Mouse (Mus musculus) limb, embryonic 14.5 days (tissue): ENCODE measurements around the gene Elf4. TPM values are rescaled to one million over a fixed set of nuclear protein-coding genes. Genes with fewer than 3 reads are reported as not detected.

ENCODE experiments used
- ATAC-seq: fragments of 200-750 bp; cut with Nextera tagmentation; 2 replicates; pipeline ENCODE4 v1.8.0; 2017; ENCODE audit warnings: low read depth, moderate number of reproducible peaks, moderate TSS enrichment; ENCODE audit not compliant: low FRiP score
- DNase-seq: peaks from one replicate; pipeline ENCODE4 v3.0.0-alpha.2; 2015; ENCODE audit warnings: low spot score
- H3K27ac ChIP-seq: fragments of 300-500 bp; sonication (generic); replicated peaks from 2 replicates; pipeline ENCODE4 v1.5.1; 2014; ENCODE audit warnings: low read depth, mild to moderate bottlenecking, low read length, moderate library complexity, mixed read lengths
- H3K27me3 ChIP-seq: fragments of 300-500 bp; sonication (generic); 2 replicates; pipeline ENCODE4 v1.6.1; 2014; ENCODE audit warnings: low read length, mixed read lengths; ENCODE audit not compliant: control insufficient read depth, insufficient read depth
- H3K36me3 ChIP-seq: fragments of 300-500 bp; sonication (generic); 2 replicates; pipeline ENCODE4 v1.6.1; 2014; ENCODE audit warnings: mild to moderate bottlenecking, low read length, moderate library complexity, mixed read lengths; ENCODE audit not compliant: control insufficient read depth, insufficient read depth
- H3K4me1 ChIP-seq: fragments of 300-500 bp; sonication (generic); 2 replicates; pipeline ENCODE4 v1.6.1; 2014; ENCODE audit warnings: antibody characterized with exemption, low read length, mixed read lengths; ENCODE audit not compliant: control insufficient read depth, insufficient read depth
- H3K4me2 ChIP-seq: fragments of 300-500 bp; sonication (generic); replicated peaks from 2 replicates; pipeline ENCODE4 v1.6.1; 2014; ENCODE audit warnings: low read depth, mild to moderate bottlenecking, low read length, moderate library complexity; ENCODE audit not compliant: severe bottlenecking
- H3K4me3 ChIP-seq: fragments of 300-500 bp; sonication (generic); replicated peaks from 2 replicates; pipeline ENCODE4 v1.5.1; 2014; ENCODE audit warnings: low read length
- H3K9ac ChIP-seq: fragments of 300-500 bp; sonication (generic); 2 replicates; pipeline ENCODE4 v1.6.1; 2014; ENCODE audit warnings: mild to moderate bottlenecking, low read depth, low read length, moderate library complexity; ENCODE audit not compliant: severe bottlenecking
- H3K9me3 ChIP-seq: fragments of 300-500 bp; sonication (generic); 2 replicates; pipeline ENCODE4 v1.6.1; 2016; ENCODE audit warnings: low read length; ENCODE audit not compliant: control insufficient read depth
- POLR2A ChIP-seq: fragments of 200-500 bp; IDR thresholded peaks from 2 replicates; pipeline ENCODE4 v1.8.0; 2012; ENCODE audit warnings: inconsistent platforms, mild to moderate bottlenecking, moderate library complexity, borderline replicate concordance; ENCODE audit not compliant: insufficient read depth, insufficient read length; ENCODE audit errors: extremely low read depth
- WGBS: fragments of 180-500 bp; shearing (Covaris S2); extraction: QIAGEN DNeasy Blood & Tissue Kit; methylation state at CpG from one replicate; pipeline ENCODE4 v1.1.7; 2014; 5-methylcytosine and 5-hydroxymethylcytosine counted together
- polyA plus RNA-seq, 2 experiments: library from polyadenylated mRNA; depleted of rRNA in 1 of 2; stranded (reverse) in 1 of 2; unstranded in 1 of 2; fragments of >200 nt; fragmentation: Nextera tagmentation in 1 of 2; extraction: Ambion mirVana in 1 of 2; gene quantifications; 2 replicates each; pipeline versions ENCODE4 v1.2.1 to v1.2.3; 2012 to 2014

Gene Elf4
- polyA plus RNA-seq, 2 experiments = 11.1 to 24.3 TPM

GRCm38 (mm10) chrX:48456956-48457355 lies 6.0 kb downstream of the Elf4 start:
- Histone ChIP-seq H3K27me3 (no peaks in the 10 kb centered on the region), H3K9me3 (no peaks in the 10 kb centered on the region), H3K36me3 (no peaks in the 10 kb centered on the region), H3K4me2 (no peak overlapping the region), H3K27ac (no peak overlapping the region), H3K4me1 (no peaks in the 10 kb centered on the region), H3K9ac (no peak overlapping the region), H3K4me3 (no peak overlapping the region)
- no peak for TF ChIP-seq POLR2A
- 53% methylated on average over 6 of the region's 6 CpGs for WGBS
- DNase-seq = no peak
- ATAC-seq = no peak

GRCm38 (mm10) chrX:48455018-48455417 lies 7.9 kb downstream of the Elf4 start:
- no peak for ATAC-seq
- peak overlapping the region; percentile 47 for H3K4me2 ChIP-seq
- no peak overlapping the region for H3K9ac ChIP-seq
- no peaks in the 10 kb centered on the region for H3K36me3 ChIP-seq
- H3K27me3 ChIP-seq = no peaks in the 10 kb centered on the region
- WGBS = 46% methylated on average over 9 of the region's 9 CpGs
- no peak for TF ChIP-seq POLR2A
- DNase-seq = no peak
- H3K4me3 ChIP-seq = no peak overlapping the region
- no peaks in the 10 kb centered on the region for H3K9me3 ChIP-seq
- H3K27ac ChIP-seq = no peak overlapping the region
- H3K4me1 ChIP-seq = no peaks in the 10 kb centered on the region

GRCm38 (mm10) chrX:48454495-48454878 lies 8.4 kb downstream of the Elf4 start:
- H3K27me3 ChIP-seq = no peaks in the 10 kb centered on the region
- peak overlapping the region; percentile 47 for H3K4me2 ChIP-seq
- ATAC-seq = peak; percentile 41
- peak; percentile 9 for DNase-seq
- H3K4me3 ChIP-seq = peak overlapping the region; percentile 49
- H3K27ac ChIP-seq = no peak overlapping the region
- H3K9me3 ChIP-seq = no peaks in the 10 kb centered on the region
- H3K4me1 ChIP-seq = no peaks in the 10 kb centered on the region
- TF ChIP-seq POLR2A = no peak
- H3K9ac ChIP-seq = peak overlapping the region; percentile 36; the same call in 1 of the 2 replicates
- 24% methylated on average over 16 of the region's 21 CpGs for WGBS
- H3K36me3 ChIP-seq = no peaks in the 10 kb centered on the region

GRCm38 (mm10) chrX:48453736-48454494 lies 9.0 kb downstream of the Elf4 start:
- H3K4me3 ChIP-seq = peak overlapping the region; percentile 49
- WGBS = 15% methylated on average over 5 of the region's 91 CpGs
- no peak for TF ChIP-seq POLR2A
- H3K36me3 ChIP-seq = no peaks in the 10 kb centered on the region
- ATAC-seq (peak; percentile 87), DNase-seq (peak; percentile 57)
- no peak overlapping the region for H3K27ac ChIP-seq
- peak overlapping the region; percentile 47 for H3K4me2 ChIP-seq
- H3K27me3 ChIP-seq = no peaks in the 10 kb centered on the region
- no peaks in the 10 kb centered on the region for H3K9me3 ChIP-seq
- H3K4me1 ChIP-seq = no peaks in the 10 kb centered on the region
- H3K9ac ChIP-seq = peak overlapping the region; percentile 62

GRCm38 (mm10) chrX:48452931-48453673 lies 9.8 kb downstream of the Elf4 start:
- TF ChIP-seq POLR2A = no peak
- H3K27me3 ChIP-seq = no peaks in the 10 kb centered on the region
- H3K4me2 ChIP-seq = peak overlapping the region; percentile 47
- DNase-seq = no peak
- peak overlapping the region; percentile 49 for H3K4me3 ChIP-seq
- H3K4me1 ChIP-seq = no peaks in the 10 kb centered on the region
- no peaks in the 10 kb centered on the region for H3K9me3 ChIP-seq
- ATAC-seq = 0 out of 2 replicates have a peak, but pooled peaks have one; percentile 17
- H3K9ac ChIP-seq = peak overlapping the region; percentile 62
- no peaks in the 10 kb centered on the region for H3K36me3 ChIP-seq
- no peak overlapping the region for H3K27ac ChIP-seq
- 12% methylated on average over 20 of the region's 71 CpGs for WGBS
